Mouse (Mus musculus): ENCODE measurements at regions not wholly inside any gene's neighbourhood (a gene's known extent, or its start where the extent isn't known, plus 50 kb on each side); places are given as distances from the start of the nearest gene placed in this dataset.

DNA sequence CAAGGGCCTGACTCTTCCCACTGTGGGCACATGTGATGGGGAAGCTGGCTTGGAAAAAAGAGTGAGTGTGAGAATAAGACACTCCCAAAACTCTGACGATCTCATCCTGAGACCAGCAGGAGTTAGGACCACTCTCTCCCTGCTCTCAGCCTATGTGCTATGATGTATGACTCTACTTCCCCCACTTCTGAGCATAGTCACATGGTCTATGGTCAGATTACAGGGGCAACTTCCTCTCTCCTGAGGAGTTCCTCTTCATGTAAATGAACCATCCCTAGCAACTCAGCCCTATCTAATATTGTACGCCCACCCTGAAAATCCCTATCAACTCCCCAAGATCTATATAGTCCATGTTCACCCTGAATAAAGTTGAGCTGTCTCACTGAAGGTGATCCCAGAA lies 120.0 kb upstream of the Lmo4 start:
- 0 out of 2 replicates have a peak, but pooled peaks cover 6% of the 10 kb centered on the region for H3K4me1 ChIP-seq (ENCODE audit: insufficient read depth)
- WGBS, result 94% methylated on average over 2 of the region's 2 CpGs
- no peak overlapping the region for H3K4me3 ChIP-seq (ENCODE audit: low read depth, low read length)
- no peak overlapping the region for H3K4me2 ChIP-seq (ENCODE audit: low read depth)
- no peak for ATAC-seq
- H3K27ac ChIP-seq (ENCODE audit: low read depth, low read length), result no peak overlapping the region
- no peak overlapping the region for H3K9ac ChIP-seq
- no peak for DNase-seq
- H3K36me3 ChIP-seq (ENCODE audit: insufficient read depth), result no peaks in the 10 kb centered on the region
- H3K27me3 ChIP-seq (ENCODE audit: insufficient read depth, low read length), result no peaks in the 10 kb centered on the region
- no peak for TF ChIP-seq CTCF (IDR thresholded peaks at IDR 0.05; ENCODE audit: low read depth)
- no peaks in the 10 kb centered on the region for H3K9me3 ChIP-seq (ENCODE audit: low read length)

DNA sequence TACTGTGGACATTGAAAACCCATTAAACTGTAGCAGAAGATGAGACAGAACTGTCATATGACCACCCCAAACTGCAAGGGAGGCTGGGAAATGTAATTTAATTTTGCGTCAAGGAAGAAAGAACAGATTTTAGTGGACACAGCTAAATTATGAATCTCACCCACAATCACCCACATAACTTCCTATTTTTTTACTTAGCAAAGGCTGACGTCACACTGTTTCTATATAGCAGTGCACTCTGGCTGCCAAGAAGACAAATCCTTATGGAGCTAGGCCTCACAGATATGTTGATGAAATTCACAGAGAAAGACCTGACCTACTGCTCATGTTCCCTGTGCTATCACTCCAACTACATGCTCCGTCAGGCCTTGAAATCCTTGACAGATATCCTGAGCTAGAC lies 118.5 kb upstream of the Lmo4 start:
- Histone ChIP-seq H3K27me3 (ENCODE audit: insufficient read depth, low read length) (no peaks in the 10 kb centered on the region), H3K27ac (ENCODE audit: low read depth, low read length) (no peak overlapping the region), H3K9me3 (ENCODE audit: low read length) (no peaks in the 10 kb centered on the region), H3K4me1 (ENCODE audit: insufficient read depth) (peaks cover 10% of the 10 kb centered on the region), H3K36me3 (ENCODE audit: insufficient read depth) (no peaks in the 10 kb centered on the region), H3K9ac (no peak overlapping the region), H3K4me3 (ENCODE audit: low read depth, low read length) (no peak overlapping the region), H3K4me2 (ENCODE audit: low read depth) (no peak overlapping the region)
- ATAC-seq, result no peak
- 86% methylated on average over 3 of the region's 3 CpGs for WGBS
- no peak for TF ChIP-seq CTCF (IDR thresholded peaks at IDR 0.05; ENCODE audit: low read depth)
- DNase-seq, result no peak

GRCm38 (mm10) chr3:144319468-144320205 lies 114.6 kb upstream of the Lmo4 start:
- Histone ChIP-seq H3K4me1 (ENCODE audit: insufficient read depth) (peaks cover 15% of the 10 kb centered on the region), H3K36me3 (ENCODE audit: insufficient read depth) (no peaks in the 10 kb centered on the region), H3K4me3 (ENCODE audit: low read depth, low read length) (no peak overlapping the region), H3K9ac (0 out of 2 replicates have a peak overlapping the region, but pooled peaks have one; percentile 40), H3K27me3 (ENCODE audit: insufficient read depth, low read length) (no peaks in the 10 kb centered on the region), H3K9me3 (ENCODE audit: low read length) (no peaks in the 10 kb centered on the region), H3K27ac (ENCODE audit: low read depth, low read length) (peak overlapping the region; percentile 54; the same call in 1 of the 2 replicates), H3K4me2 (ENCODE audit: low read depth) (peak overlapping the region; percentile 40)
- peak; percentile 63 for ATAC-seq
- WGBS, result 17% methylated on average over 11 of the region's 11 CpGs
- peak; percentile 27 for DNase-seq
- TF ChIP-seq CTCF (IDR thresholded peaks at IDR 0.05; ENCODE audit: low read depth), result no peak

- peak; percentile 55 for DNase-seq
- H3K36me3 ChIP-seq (ENCODE audit: insufficient read depth), result no peaks in the 10 kb centered on the region
- peak overlapping the region; percentile 54 for H3K27ac ChIP-seq (ENCODE audit: low read depth, low read length)
Measured at GRCm38 (mm10) chr3:144318761-144319467, 113.9 kb upstream of the Lmo4 start.

GRCm38 (mm10) chr3:144310748-144311147 lies 105.7 kb upstream of the Lmo4 start:
- Histone ChIP-seq H3K27me3 (ENCODE audit: insufficient read depth, low read length) (no peaks in the 10 kb centered on the region), H3K9me3 (ENCODE audit: low read length) (no peaks in the 10 kb centered on the region), H3K4me1 (ENCODE audit: insufficient read depth) (no peaks in the 10 kb centered on the region), H3K4me2 (ENCODE audit: low read depth) (no peak overlapping the region), H3K4me3 (ENCODE audit: low read depth, low read length) (no peak overlapping the region), H3K27ac (ENCODE audit: low read depth, low read length) (no peak overlapping the region), H3K9ac (no peak overlapping the region), H3K36me3 (ENCODE audit: insufficient read depth) (no peaks in the 10 kb centered on the region)
- no peak for TF ChIP-seq CTCF (IDR thresholded peaks at IDR 0.05; ENCODE audit: low read depth)
- 85% methylated on average over 5 of the region's 5 CpGs for WGBS
- no peak for ATAC-seq
- DNase-seq, result no peak

More at GRCm38 (mm10) chr3:144318761-144319467, 113.9 kb upstream of the Lmo4 start:
- Histone ChIP-seq H3K4me3 (ENCODE audit: low read depth, low read length) (no peak overlapping the region), H3K4me1 (ENCODE audit: insufficient read depth) (peaks cover 15% of the 10 kb centered on the region), H3K9me3 (ENCODE audit: low read length) (no peaks in the 10 kb centered on the region), H3K27me3 (ENCODE audit: insufficient read depth, low read length) (no peaks in the 10 kb centered on the region), H3K9ac (peak overlapping the region; percentile 40), H3K4me2 (ENCODE audit: low read depth) (peak overlapping the region; percentile 40)
- WGBS, result 14% methylated on average over 16 of the region's 16 CpGs
- no peak for TF ChIP-seq CTCF (IDR thresholded peaks at IDR 0.05; ENCODE audit: low read depth)
- peak; percentile 75 for ATAC-seq

DNA sequence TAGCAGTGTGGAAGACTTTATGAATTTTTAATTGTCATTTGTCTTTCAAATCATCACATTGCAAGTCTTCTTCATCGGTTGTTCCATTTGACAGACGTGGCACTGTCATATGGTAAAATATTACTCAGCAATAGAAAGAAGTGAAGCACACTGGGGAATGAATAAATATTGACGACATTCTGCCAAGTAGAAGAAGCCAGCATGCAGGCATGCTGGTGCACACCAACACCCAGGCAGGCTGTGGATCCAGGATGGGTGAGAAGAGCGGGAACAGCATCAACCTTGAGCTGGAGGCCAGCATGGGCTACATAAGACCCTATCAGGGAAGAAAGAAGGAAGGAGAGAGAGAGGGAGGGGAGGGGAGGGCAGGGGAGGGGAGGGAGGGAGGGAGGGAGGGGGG lies 103.6 kb upstream of the Lmo4 start:
- DNase-seq (peak; percentile 30), ATAC-seq (peak; percentile 81)
- H3K36me3 ChIP-seq (ENCODE audit: insufficient read depth), result no peaks in the 10 kb centered on the region
- H3K9me3 ChIP-seq (ENCODE audit: low read length), result no peaks in the 10 kb centered on the region
- TF ChIP-seq CTCF (IDR thresholded peaks at IDR 0.05; ENCODE audit: low read depth), result no peak
- H3K4me3 ChIP-seq (ENCODE audit: low read depth, low read length), result no peak overlapping the region
- no peak overlapping the region for H3K27ac ChIP-seq (ENCODE audit: low read depth, low read length)
- no peak overlapping the region for H3K4me2 ChIP-seq (ENCODE audit: low read depth)
- no peaks in the 10 kb centered on the region for H3K27me3 ChIP-seq (ENCODE audit: insufficient read depth, low read length)
- H3K9ac ChIP-seq, result no peak overlapping the region
- 46% methylated on average over 4 of the region's 4 CpGs for WGBS
- H3K4me1 ChIP-seq (ENCODE audit: insufficient read depth), result no peaks in the 10 kb centered on the region

DNA sequence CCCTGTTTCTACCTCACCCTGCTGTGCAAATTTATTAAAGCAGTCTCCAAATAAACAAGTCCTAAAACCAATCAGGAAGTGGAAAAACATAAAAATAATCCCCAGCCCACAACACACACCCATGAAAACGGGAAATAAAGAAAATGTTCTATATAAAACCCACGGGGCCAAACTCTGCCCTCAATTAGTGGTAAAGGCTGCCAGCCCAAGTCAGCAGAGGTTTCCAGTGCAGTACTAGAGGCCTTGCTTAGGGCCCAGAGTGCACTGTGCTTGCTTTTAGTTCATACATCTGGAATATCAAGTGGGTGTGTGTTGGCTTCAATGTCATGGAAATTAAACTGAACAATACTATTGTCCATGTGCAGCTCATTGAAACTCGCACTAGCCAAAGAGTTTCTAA lies 102.5 kb upstream of the Lmo4 start:
- WGBS, result 66% methylated on average over 3 of the region's 3 CpGs
- Histone ChIP-seq H3K4me3 (ENCODE audit: low read depth, low read length) (no peak overlapping the region), H3K9ac (no peak overlapping the region), H3K27me3 (ENCODE audit: insufficient read depth, low read length) (no peaks in the 10 kb centered on the region), H3K9me3 (ENCODE audit: low read length) (no peaks in the 10 kb centered on the region), H3K4me1 (ENCODE audit: insufficient read depth) (no peaks in the 10 kb centered on the region), H3K4me2 (ENCODE audit: low read depth) (no peak overlapping the region), H3K36me3 (ENCODE audit: insufficient read depth) (no peaks in the 10 kb centered on the region), H3K27ac (ENCODE audit: low read depth, low read length) (no peak overlapping the region)
- TF ChIP-seq CTCF (IDR thresholded peaks at IDR 0.05; ENCODE audit: low read depth), result no peak
- no peak for ATAC-seq
- DNase-seq, result no peak

Data from forebrain, postnatal 0 days (tissue).